Mouse (Mus musculus): Measurements from ENCODE around the gene Akr1c18.
"Not testable (repeated sequence)": the region's sequence is repeated elsewhere in the genome, so short reads cannot be mapped to it uniquely, and the experiment has no call there.

The Akr1c18 gene

DNA sequence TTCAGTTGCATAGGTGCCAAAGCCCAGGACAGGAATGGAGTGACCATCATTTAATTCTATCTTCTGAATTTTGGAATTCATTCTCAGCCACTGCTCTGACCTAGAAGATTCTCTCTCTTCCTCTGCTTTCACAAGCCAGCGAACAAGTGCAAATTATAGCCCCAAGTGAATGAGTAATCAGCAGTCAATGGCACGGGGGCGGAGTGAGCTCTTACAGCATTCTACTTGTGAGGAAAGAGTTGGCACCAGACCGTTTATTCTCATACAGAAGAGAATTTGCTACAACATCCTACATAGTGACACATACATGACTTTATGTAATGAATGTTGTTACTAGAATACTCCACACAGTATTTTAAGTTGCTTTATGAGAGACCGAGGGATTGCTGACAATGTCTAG, at the start of gene Akr1c18:
Gene Akr1c18, minus strand, starts transcription at position 137 of the 400 bp plus-strand sequence.
- DNase-seq = no peak

DNA sequence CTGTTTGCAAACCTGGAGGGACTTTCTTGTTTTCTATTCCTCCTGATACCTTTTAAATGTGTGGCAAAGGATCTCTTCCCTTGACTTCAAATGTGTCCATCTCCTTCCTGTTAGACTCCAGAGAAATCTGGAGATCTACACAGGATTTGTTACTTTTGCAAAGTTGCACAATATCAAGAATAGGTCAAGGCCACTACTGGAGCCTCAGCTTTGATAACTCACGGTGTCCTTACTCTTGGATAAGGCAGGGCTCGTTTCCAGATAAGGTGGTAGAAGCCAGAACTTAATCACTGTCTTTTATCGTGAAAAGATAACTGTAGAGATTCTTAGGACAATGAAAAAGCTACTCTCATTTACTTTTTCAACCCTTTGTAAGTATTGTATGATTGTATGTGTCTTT, 42.1 kb upstream of the Akr1c18 start:
- no peak for DNase-seq

DNA sequence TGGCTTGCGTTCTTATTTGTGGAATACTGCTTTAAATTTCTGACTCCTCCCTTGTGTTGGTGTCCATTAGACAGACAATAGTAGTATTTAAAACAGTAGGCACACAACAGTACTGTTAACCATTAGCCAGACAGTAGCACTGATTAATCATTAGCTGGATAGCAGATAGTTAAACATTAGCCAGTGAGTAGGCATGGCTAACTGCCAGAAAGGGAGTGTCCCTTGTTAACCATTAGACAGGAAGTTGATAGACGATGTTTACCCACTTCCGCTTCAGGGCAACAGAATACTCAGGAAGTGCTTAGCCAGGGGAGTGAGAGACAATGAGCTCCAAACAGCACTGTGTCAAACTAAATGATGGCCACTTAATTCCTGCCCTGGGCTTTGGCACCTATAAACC, 40.5 kb upstream of the Akr1c18 start, which contains the start of gene Akr1c13:
Gene Akr1c13, plus strand, starts transcription at position 247 of the 400 bp plus-strand sequence.
- DNase-seq = no peak

GRCm38 (mm10) chr13:4188174-4188573, 37.7 kb upstream of the Akr1c18 start:
- no peak for DNase-seq

DNA sequence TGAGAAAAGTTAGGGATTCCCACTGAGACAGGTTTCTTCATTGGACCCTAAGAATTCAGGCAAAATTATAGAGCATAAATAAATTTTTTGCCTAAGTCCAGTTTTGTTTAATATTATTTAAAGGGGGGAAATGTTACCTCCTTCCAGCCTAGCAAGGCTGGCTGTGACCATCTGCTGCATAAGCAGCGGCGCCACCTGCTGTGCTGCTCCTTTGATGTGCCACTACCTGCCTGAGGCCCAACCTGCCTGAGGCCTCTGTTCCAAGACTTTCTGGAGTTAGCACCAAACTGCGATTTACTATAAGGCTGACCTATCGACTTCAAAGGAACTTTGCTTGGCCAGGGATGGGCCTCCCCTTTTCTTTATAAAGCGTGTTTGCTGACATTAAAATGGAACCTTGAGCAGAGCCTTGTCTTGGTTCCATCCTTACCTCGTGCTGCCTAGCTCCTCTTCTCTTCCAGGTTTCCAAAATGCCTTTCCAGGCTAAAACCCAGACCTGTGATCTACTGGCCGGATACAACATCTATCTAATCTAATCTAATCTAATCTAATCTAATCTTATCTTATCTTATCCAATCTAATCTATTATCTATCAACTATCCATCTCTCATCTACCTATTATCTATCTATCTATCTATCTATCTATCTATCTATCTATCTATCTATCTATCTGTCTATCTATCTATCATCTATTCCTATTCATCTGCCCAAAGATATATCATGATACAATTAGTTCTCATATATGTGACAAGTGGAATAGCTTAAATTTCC, 36.4 kb upstream of the Akr1c18 start:
- not testable (repeated sequence) for DNase-seq

DNA sequence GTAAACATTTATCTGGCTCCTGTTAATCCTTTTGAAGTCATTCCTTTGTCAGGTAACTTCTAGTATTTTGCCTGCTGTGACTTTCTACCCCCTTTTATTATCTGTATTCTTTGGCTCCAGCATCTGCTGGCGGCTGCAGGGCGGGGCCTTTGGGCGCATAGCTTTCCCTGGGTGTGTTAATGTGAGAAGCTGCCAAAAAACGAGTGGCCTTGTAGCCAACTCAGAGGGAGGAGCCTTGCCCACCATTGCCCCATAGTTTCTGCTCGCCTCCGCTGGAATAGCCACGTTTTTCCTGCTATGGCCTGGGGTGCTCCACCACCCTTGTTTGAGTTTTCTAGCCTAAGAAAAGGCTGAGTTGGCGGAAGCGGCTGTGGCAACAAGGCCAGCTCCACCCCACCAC, 32.7 kb upstream of the Akr1c18 start:
- no peak for DNase-seq

DNA sequence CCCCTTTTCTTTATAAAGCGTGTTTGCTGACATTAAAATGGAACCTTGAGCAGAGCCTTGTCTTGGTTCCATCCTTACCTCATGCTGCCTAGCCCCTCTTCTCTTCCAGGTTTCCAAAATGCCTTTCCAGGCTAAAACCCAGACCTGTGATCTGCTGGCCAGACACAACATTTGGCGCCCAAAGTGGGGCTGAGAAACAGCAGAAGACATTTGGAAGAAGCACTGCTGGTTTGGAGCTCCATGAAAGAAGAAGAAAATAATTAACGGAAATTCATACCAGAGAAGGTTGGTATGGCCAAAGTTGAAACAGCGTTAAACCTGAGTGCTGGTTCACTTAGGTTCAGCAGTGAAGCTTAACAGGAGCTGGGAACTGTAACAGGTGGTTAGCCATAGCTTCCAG, 30.9 kb upstream of the Akr1c18 start:
- not testable (repeated sequence) for DNase-seq

- DNase-seq = no peak
Measured at GRCm38 (mm10) chr13:4172978-4173377, 22.5 kb upstream of the Akr1c18 start.

DNA sequence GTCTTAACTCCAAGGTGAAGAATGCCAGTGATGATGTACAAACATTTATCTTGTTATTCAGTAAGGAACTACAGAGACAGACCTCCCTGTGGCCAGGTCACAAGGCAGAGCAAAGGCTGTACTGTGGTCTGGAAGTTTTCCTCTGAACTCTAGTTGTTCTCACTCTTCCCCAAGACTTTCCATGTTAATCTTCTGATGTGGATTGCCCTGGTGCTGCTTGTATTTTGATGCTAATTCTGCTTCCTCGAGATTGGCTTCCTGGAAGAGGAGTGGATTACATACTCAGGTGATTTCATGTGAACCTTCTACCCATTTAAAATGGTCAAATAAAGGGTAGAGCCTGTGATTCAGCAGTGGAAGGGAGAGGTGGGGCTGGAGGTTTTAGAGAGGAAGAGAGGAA, 17.6 kb upstream of the Akr1c18 start:
- DNase-seq = no peak

DNA sequence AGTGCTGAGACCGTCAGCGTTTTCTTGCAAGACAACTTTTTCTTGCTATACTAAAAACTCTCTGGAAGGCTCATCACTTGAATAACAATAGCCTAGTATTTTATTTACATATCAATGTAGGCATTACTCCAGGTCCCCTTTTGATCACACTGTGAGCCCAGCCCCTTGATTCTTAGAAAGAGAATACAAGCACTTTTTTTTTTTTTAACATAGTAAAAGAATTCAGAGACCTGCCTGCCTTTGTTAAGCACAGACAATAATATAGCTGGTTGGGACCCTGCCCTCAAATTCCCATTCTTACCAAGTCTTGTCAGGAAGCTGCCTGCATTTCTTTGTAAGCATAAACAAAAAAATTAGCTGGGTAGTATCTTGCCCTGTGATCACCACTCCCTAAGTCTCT, 4.8 kb upstream of the Akr1c18 start:
- no peak for DNase-seq

GRCm38 (mm10) chr13:4153593-4153992, 3.1 kb upstream of the Akr1c18 start:
- no peak for DNase-seq

DNA sequence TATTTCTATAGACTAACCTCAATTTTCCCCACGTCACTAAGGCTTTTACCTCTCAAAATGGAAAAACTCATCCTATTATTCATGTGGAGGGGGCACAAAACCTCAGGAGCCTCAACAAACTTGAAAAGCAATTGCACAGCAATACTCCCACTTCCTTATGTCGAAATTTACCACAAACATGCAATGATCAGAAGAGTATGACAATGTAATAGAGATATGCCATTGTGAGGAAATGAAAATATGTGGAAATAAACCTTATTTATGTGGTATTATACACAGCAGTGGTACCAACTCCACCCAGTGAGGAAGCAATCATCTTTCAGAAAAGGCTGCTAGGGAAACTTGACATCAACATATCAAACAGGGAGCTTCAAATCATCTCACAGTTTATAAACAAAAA, 2.5 kb upstream of the Akr1c18 start:
- DNase-seq = no peak

DNA sequence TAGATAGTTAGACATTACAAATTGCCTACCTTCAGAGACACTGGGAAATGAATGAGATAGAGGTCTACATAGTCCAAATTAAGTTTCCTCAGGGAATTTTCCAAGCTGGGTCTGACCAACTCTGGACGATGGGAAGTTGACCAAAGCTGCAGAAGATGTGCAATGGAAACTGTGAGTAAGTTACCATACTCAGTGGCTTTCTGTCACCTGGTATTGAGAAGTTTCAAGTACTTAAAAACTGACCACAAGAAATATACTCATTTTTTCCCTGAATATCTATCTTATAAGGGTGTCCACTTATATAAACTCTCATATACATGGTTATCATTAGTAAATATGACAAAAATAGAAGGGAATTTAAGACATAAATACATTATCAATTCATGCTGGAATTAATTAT, 6.2 kb downstream of the Akr1c18 start:
- no peak for DNase-seq

DNA sequence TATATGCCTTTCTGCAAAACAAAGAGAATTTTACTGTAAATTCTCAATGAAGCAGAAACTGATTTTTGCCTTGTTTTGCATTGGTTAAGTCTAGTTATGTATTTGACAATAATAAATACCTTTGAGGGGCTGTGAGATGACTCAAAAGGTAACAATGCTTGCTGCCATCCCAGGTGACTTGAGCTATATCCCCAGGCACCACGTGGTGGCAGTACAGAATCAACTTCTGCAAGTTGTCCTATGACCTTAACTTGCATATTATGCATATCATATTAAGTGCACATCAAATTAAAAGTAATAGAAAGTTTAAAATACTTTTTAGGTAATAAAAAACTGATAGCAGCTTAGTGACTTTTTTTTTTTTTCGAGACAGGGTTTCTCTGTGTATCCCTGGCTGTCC, 17.4 kb downstream of the Akr1c18 start:
- no peak for DNase-seq

GRCm38 (mm10) chr13:4131721-4132120, 18.7 kb downstream of the Akr1c18 start:
- DNase-seq = no peak

GRCm38 (mm10) chr13:4131317-4131716, 19.1 kb downstream of the Akr1c18 start:
- DNase-seq = no peak

DNA sequence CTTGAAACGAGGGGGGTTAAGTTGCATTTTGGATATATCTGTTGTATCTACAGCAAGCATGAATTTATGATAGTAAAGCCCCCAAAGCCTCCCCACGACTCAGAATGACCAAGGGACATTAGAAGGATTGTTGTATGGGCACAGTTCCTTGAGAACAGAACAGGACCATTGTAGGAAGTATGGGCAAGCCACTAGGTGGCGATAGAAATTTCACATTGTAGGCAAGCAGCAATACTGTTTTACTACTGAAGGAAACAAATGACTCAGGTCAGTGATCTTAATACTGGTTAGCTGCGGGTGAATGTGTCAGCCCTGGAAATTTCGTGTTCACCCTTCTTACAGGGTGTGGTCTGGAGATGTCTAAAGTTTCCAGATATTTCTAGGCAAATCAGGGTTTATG, 21.4 kb downstream of the Akr1c18 start:
- DNase-seq = peak in 1 of 2 experiments; percentile 3

DNA sequence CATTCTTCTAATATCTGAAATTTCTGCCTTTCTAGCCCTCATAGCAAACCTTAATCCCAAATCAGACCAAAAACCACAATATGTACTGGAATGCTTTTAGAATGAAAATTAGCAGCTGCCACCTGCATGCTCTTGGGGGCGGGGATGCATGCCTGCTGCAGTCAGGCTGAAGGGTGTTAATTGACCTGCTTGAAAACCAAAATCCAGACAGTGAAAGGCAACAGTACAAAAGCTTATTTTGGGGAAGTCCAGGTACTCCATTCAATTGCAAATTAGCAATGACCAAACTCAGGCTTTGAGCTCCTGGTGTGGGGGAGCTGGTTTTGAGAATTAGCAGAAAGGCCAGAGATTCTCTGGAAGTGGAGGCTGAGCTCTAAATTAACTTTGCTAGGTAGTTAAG, 24.6 kb downstream of the Akr1c18 start:
- not testable (repeated sequence) for DNase-seq

GRCm38 (mm10) chr13:4124471-4124870, 26.0 kb downstream of the Akr1c18 start:
- not testable (repeated sequence) for DNase-seq

DNA sequence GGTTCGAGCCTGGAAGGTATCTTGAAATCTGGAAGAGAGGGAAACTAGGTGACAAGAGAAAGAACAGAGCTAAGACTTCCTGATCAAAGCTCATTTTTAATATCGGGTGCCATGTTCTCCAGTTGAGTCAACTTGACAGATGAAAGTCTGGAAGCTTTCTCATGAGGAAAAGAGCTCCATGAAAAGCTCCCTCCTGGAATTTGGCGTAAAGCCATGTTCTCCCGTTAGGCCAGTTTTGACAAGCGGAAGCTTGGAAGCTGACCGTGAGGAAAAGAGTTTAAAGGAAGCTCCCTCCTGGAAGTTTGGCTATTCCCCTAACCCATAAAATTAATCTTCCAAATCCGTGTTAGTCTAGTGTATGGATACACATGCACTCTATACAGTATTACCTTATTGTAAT, 27.3 kb downstream of the Akr1c18 start:
- no peak for DNase-seq

DNA sequence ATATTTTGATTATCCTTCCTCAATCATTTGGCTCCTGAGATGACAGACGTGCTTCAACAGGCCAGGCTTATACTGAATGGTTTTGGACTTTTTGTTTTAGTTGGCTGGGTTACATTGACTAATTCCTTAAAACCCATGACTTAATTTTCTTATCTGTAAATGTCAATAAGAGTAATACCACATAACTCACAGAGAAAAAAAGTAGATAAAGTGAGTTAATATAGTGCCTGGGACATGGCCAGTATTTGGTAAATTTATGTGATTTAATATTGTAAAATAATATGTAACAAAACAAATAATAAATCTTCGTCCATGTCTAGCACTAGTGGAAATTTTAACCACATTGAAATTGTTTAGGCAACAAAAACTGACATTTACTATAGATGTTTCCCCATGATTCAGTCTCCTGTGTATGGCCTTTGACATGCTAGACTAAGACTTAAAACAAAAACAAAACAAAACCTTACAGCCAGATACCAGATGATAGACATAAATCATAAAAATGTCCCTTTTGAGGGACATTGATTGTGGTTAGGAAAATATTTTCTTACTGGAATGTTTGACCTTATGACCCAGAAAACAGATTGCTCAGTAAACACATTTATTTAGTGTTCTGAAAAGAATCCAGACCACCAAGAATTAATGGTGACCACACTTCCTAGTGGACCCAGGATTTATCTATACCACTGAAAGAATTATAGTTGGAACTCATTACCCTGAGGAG, 31.1 kb downstream of the Akr1c18 start:
- DNase-seq = no peak

DNA sequence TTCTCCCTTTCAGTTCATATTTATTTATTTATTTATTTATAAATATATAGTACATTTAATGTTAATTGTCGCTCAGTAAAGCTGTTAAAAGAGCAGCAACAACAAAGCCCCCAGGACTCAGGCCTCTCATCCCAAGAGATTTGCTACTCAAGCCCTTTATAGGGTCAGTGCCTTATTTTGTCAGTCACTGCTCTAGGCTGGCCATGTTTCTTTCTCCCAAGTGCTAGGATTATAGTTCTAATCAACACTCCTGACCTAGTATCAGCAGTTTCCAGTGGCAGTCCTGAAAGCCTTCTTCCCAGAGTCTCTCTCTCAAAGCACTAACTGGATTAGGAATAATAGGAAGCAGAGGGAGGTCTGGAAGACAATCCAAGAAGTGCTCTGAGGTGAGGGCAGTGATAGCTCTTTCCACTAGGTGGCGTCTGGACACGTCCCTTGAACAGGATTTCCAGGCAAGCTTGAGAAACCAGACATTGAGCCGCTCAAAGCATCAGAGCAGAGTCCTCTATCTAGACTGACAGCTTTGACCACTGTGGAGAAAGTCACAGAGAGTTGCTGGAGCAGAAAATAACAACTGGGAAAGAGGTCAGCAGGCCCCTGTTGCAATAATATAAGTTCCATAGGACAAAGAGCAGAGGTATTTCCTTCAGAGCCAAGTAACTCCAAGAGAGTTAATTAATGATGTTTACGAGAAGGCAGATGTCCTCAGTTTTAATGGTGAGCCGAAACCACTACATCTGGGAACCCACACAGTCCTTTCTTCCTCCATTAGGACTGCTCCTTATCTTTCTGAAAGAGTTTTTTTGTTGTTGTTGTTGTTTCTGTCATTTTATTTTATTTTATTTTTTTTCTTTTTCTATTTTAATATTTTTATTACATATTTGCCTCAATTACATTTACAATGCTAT, 39.9 kb downstream of the Akr1c18 start:
- peak; percentile 20 to 40 for DNase-seq

GRCm38 (mm10) chr13:4102721-4103120, 47.7 kb downstream of the Akr1c18 start:
- no peak for DNase-seq

All from cerebellum, postnatal 36 days (tissue).